Mouse (Mus musculus): Measurements from ENCODE around the gene Klhl29.
A peak's percentile ranks its signal among the peaks of the same experiment; 100 is the strongest.

Gene Klhl29

DNA sequence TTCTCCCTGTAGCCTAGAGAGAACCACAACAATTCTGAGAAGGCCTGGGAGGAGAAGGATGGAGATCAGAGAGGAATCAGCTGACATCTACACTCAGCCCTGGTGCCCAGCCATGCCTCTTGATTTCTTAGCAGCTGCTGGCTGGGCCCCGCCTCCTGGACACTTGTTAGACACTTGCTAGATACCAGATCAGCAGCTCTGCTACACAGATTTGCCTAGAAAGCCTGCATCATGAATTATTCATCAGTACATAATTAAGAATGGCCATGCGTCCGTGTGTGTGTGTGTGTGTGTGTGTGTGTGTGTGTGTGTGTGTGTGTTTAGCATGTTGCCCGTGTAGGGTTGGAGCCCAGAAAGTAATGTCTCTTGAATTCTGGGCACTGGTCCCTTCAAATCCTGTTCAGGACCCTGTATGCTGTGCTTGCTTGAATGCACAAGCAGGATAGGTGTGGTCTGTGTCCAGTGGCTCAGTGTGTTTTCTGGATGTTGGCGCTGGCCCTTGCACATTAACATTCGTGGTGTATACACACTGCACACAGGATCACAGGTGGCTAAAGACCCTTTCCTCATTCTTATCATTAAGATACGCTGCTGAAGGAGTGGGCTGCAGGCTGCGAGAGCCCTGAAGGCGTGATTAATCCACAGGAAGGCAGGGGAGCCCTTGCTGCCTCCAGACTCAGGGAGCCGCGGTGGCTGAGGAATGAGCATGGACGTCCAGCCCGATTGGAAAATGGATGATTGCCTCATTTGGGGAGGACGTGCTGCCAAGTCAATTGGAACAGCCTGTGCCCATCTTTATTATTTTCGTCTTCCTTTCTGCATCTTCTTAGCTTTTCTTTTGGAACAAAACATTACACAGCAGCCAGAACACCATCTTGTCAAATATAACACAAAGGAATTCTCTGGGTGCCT, 159.4 kb downstream of the Klhl29 start:
- no peak for DNase-seq

GRCm38 (mm10) chr12:5214266-5214665, 161.2 kb downstream of the Klhl29 start:
- DNase-seq = no peak

GRCm38 (mm10) chr12:5213339-5214104, 162.0 kb downstream of the Klhl29 start:
- peak; percentile 87 to 91 for DNase-seq

DNA sequence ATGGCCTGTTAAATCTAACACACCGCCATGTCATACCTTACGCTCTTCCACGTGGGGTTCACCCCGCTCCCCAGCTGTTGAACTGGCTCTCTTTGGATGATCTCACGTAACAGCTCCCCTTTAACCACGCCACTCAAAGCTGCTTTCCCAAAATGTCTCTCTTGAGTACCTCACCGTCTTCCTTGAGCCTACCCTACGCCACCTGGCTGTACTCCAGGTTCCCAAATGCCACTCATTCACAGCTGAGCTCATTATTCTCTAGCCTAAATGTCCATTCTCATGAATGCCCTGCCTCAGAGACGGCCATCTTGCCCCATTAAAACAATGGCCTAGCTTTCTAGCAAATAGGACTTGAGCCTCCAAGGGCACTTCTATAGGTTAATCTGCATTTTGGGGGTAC, 163.6 kb downstream of the Klhl29 start:
- DNase-seq = no peak

GRCm38 (mm10) chr12:5210786-5211185, 164.7 kb downstream of the Klhl29 start:
- DNase-seq = no peak

DNA sequence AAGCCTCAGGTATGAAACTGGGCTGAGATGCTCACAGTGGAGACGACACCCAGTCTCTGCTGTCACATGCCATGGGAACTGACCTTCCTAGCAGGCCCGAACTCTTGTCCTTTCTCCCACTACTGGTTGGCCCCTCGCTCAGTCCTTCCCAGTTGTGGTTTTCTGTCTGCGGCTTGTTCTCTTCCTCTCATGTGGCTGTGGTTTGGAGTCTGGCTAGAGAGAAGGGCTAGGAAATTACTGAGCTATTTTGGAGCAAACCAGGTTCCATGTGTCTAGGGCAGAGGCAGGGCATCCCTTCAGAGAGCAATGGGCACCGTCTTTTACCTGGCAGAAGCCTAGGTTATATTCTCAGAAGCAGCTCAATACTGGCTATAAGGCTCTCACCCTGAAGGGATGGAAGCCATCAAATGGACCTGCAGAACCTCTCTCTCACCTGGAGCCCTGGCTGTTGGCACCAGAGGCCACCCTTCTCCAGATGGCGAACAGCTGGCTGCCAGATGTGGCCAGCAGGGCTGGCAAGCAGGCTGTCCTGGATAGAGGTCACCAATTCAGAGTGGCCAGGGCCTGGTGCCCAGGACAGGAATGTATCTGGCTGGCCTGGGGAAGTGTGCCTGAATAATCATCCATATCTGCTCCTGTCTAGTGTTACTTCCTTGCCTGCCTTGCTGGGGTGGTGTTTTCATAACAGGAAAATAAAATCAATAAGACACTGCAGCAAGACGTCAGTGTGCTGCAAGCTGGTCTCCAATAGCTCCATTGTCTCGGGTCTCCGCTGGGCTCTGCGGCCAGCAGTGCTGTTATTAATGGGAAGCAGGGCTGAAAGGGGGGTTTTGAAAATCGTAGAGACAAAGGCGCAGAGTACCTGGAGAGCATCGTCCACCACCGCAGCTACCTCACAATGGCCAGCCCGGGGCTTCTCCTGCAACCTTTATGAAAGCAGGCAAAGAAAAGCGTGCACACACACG, 167.3 kb downstream of the Klhl29 start:
- DNase-seq = no peak

DNA sequence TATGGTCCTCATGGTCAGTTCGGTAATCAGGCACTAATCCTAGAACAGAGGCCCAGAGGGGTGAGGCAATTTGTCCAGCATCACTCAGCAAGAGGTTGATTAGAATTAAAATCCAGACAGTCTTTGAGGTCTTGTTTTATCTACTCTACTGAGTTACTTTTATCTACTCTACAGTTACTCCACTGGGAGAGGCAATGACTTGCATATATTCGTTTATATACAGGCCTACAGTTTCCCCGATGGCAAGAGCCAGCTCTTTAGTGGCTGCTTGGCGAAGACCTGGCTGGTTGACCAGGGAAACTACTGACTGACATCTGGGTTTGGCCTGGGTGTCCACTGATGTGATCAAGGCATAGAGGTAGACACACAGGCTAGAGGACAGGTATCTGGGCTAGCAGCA, 168.3 kb downstream of the Klhl29 start:
- no peak for DNase-seq

- peak in 1 of 2 experiments; percentile 50 for DNase-seq
These were observed 171.2 kb downstream of the Klhl29 start for GRCm38 (mm10) chr12:5204071-5204840.

GRCm38 (mm10) chr12:5203385-5203784, 172.1 kb downstream of the Klhl29 start:
- no peak for DNase-seq

DNA sequence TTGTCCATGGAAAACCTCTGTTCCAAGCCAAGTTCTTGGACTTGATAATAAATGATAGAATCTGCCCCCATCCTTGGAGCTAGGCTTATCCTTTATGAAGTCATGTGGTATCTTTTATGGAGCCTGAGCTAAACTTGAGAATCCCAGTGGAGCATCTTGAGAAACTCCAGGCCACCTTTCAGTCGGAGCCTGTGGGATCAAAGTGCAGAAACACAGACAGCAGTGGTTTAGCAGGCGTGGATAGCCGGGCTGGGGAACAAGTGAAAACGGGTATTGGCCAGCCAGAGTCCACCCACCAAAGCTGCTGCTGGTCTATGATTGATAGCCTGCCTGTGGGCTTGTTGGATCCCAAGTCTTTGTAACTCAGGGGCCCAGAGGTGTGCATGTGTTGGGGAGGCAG, 177.2 kb downstream of the Klhl29 start:
- DNase-seq = no peak

GRCm38 (mm10) chr12:5194176-5194575, 181.3 kb downstream of the Klhl29 start:
- DNase-seq = no peak

DNA sequence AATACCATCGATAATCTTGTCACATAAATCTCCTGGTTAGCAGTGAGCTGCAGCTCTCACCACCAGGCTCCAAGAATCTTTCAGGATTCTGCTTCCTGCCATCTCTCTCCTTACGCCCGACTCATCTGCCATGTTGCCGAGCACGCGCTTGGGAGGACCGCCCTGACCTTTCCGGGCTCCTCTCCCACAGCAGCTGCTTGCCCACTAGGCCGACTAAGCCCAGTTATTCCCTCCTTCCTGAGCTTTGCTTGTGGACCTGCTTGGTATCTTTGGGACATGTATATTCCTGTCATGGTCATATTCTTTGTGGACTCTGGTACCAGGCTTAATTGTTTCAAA, 183.1 kb downstream of the Klhl29 start:
- no peak for DNase-seq

GRCm38 (mm10) chr12:5191628-5192379, 183.7 kb downstream of the Klhl29 start:
- DNase-seq = peak; percentile 77 to 85

DNA sequence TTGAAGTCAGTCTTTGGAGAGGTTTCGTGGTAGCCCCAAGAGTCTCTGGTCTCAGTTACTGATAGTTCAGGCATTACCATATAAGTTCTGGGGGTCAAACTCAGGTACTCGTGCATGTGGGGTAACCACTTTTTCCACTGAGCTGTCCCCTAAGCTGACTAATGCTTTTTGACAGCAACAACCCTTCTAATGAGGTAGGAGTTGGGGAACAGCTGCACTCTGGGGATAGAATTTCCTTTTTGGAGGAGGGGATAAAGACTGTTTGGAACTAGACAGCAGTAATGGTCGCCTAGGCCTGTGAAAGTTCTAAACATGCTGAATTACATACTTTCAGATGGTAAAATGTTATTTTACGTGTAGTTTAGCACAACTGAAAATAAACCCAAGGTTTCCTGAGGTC, 184.3 kb downstream of the Klhl29 start:
- DNase-seq = no peak

GRCm38 (mm10) chr12:5189446-5190150, 185.9 kb downstream of the Klhl29 start:
- DNase-seq = no peak

GRCm38 (mm10) chr12:5188899-5189298, 186.6 kb downstream of the Klhl29 start:
- DNase-seq = no peak

GRCm38 (mm10) chr12:5187773-5188333, 187.6 kb downstream of the Klhl29 start:
- DNase-seq = no peak

GRCm38 (mm10) chr12:5186645-5187044, 188.8 kb downstream of the Klhl29 start:
- peak in 1 of 2 experiments; percentile 36 for DNase-seq

DNA sequence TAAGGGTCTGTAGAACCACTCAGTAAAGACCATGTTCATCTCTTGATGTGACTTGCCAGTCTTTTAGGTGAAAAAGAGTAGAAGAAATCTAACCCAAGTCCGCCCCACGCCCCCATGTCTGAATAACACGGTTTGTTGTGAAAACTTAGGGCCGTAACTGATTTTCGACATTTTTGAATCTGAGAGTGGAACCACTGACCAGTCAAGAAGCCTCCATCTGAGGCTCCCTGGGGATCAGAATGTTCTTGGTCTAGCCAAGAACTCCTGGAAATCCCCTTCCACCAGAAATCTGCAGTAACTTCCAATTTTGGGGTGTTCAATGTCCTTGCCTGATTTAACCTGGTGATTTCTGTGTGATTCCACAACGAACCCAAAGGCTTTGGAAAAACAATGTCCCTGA, 189.9 kb downstream of the Klhl29 start:
- no peak for DNase-seq

DNA sequence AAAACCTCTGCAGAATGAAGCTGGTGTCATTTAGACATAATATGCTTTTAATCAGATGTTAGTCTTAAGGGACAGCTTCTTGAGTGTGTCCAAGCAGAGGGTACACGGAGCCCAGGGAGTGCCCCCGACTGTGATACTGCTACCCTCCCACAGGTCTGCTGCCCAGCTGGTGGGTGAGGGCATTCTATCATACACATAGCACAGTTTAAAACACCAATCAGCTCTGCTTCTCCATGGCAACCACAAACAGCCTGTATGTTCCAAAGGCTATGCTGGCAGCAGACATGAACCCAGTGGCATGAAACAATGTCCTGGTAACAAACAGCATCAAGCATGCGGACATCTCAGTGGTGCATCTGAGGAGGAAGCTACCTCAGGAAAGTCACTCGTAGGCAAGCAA, 192.9 kb downstream of the Klhl29 start:
- no peak for DNase-seq

All from lung, postnatal 4 days (tissue).